Mouse (Mus musculus) MEL (cell line): ENCODE results near the gene Ablim2. TPM values are rescaled to one million over a fixed set of nuclear protein-coding genes. Genes with fewer than 3 reads are reported as not detected.

Experiments
- DNase-seq: peaks from one replicate; pipeline ENCODE4 v3.0.0; 2011; ENCODE audit warnings: low read depth, low spot score
- H3K27ac ChIP-seq: 2 replicates; pipeline ENCODE4 v1.5.1; 2012; ENCODE audit warnings: low read depth, mild to moderate bottlenecking, control low read depth, low read length, moderate library complexity; ENCODE audit not compliant: control insufficient read depth
- H3K27me3 ChIP-seq, 2 experiments: fragments of 150-350 bp in 1 of 2; sonication (generic) in 1 of 2; 2 replicates each; pipeline ENCODE4 v1.6.1; 2012; ENCODE audit warnings: low read length in 2 of 2, mild to moderate bottlenecking in 2 of 2, improper control_type of control experiment in 1 of 2, moderate library complexity in 1 of 2; ENCODE audit not compliant: insufficient read depth in 2 of 2, control insufficient read depth in 1 of 2
- H3K36me3 ChIP-seq, 2 experiments: 2 replicates each; pipeline ENCODE4 v1.6.1; 2012 to 2014; ENCODE audit warnings: low read length in 2 of 2, improper control_type of control experiment in 1 of 2, inconsistent platforms in 1 of 2, mild to moderate bottlenecking in 1 of 2; ENCODE audit not compliant: insufficient read depth in 2 of 2, control insufficient read depth in 1 of 2
- H3K4me1 ChIP-seq, 2 experiments: fragments of 150-350 bp in 1 of 2; sonication (generic) in 1 of 2; 2 replicates each; pipeline ENCODE4 v1.6.1; 2012; ENCODE audit warnings: low read length in 2 of 2, improper control_type of control experiment in 1 of 2, mild to moderate bottlenecking in 1 of 2; ENCODE audit not compliant: insufficient read depth in 2 of 2, control insufficient read depth in 1 of 2
- H3K4me3 ChIP-seq, 2 experiments: fragments of 150-350 bp in 1 of 2; sonication (generic) in 1 of 2; 2 replicates each; pipeline ENCODE4 v1.5.1; 2012; ENCODE audit warnings: low read depth in 2 of 2, low read length in 2 of 2, mild to moderate bottlenecking in 2 of 2, moderate library complexity in 2 of 2, control low read depth in 1 of 2, improper control_type of control experiment in 1 of 2; ENCODE audit not compliant: control insufficient read depth in 1 of 2, insufficient read depth in 1 of 2
- H3K79me2 ChIP-seq: 2 replicates; pipeline ENCODE4 v1.6.1; 2012; ENCODE audit warnings: mild to moderate bottlenecking, low read length, moderate library complexity; ENCODE audit not compliant: control insufficient read depth, poor library complexity, insufficient read depth
- H3K9ac ChIP-seq: 2 replicates; pipeline ENCODE4 v1.6.1; 2012; ENCODE audit warnings: low read depth, mild to moderate bottlenecking, control low read depth, low read length, moderate library complexity; ENCODE audit not compliant: control insufficient read depth, poor library complexity, severe bottlenecking
- H3K9me3 ChIP-seq: fragments of 150-350 bp; sonication (generic); replicated peaks from 2 replicates; pipeline ENCODE4 v1.6.1; 2012; ENCODE audit warnings: mild to moderate bottlenecking, low read length, improper control_type of control experiment, moderate library complexity; ENCODE audit not compliant: insufficient read depth
- BHLHE40 ChIP-seq: IDR thresholded peaks from 2 replicates; pipeline ENCODE4 v1.6.1; 2012; ENCODE audit warnings: low read depth, mild to moderate bottlenecking, inconsistent platforms, low read length, improper control_type of control experiment, borderline replicate concordance
- E2F4 ChIP-seq: IDR thresholded peaks from 2 replicates; pipeline ENCODE4 v1.6.1; 2011; ENCODE audit warnings: low read depth, low read length, improper control_type of control experiment, borderline replicate concordance
- ELF1 ChIP-seq: IDR thresholded peaks from 2 replicates; pipeline ENCODE4 v1.6.1; 2014; ENCODE audit warnings: low read depth, mild to moderate bottlenecking, inconsistent platforms, low read length, improper control_type of control experiment, moderate library complexity
- ETS1 ChIP-seq: IDR thresholded peaks from 2 replicates; pipeline ENCODE4 v1.6.1; 2012; ENCODE audit warnings: low read depth, mild to moderate bottlenecking, inconsistent platforms, low read length, improper control_type of control experiment, moderate library complexity
- GABPA ChIP-seq: IDR thresholded peaks from 2 replicates; pipeline ENCODE4 v1.6.1; 2012; ENCODE audit warnings: low read depth, mild to moderate bottlenecking, inconsistent platforms, low read length, improper control_type of control experiment, moderate library complexity
- HCFC1 ChIP-seq: IDR thresholded peaks from 2 replicates; pipeline ENCODE4 v1.6.1; 2012; ENCODE audit warnings: low read depth, mild to moderate bottlenecking, inconsistent platforms, low read length, improper control_type of control experiment, moderate library complexity
- MAFK ChIP-seq: IDR thresholded peaks from 2 replicates; pipeline ENCODE4 v1.6.1; 2011; ENCODE audit warnings: low read depth, mild to moderate bottlenecking, low read length, improper control_type of control experiment, borderline replicate concordance
- MAX ChIP-seq: IDR thresholded peaks from 2 replicates; pipeline ENCODE4 v1.6.1; 2011; ENCODE audit warnings: low read length, improper control_type of control experiment
- MEF2A ChIP-seq: IDR thresholded peaks from 2 replicates; pipeline ENCODE4 v1.6.1; 2014; ENCODE audit warnings: low read depth, mild to moderate bottlenecking, inconsistent platforms, low read length, improper control_type of control experiment; ENCODE audit not compliant: poor library complexity, insufficient replicate concordance, severe bottlenecking; ENCODE audit errors: extremely low read depth
- MXI1 ChIP-seq: IDR thresholded peaks from 2 replicates; pipeline ENCODE4 v1.6.1; 2011; ENCODE audit warnings: mild to moderate bottlenecking, low read depth, low read length, improper control_type of control experiment
- POLR2AphosphoS2 ChIP-seq: IDR thresholded peaks from 2 replicates; pipeline ENCODE4 v1.6.1; 2011; ENCODE audit warnings: low read length, improper control_type of control experiment
- RAD21 ChIP-seq: IDR thresholded peaks from 2 replicates; pipeline ENCODE4 v1.6.1; 2011; ENCODE audit warnings: mild to moderate bottlenecking, low read depth, low read length, improper control_type of control experiment
- RCOR1 ChIP-seq: IDR thresholded peaks from 2 replicates; pipeline ENCODE4 v1.6.1; 2012; ENCODE audit warnings: low read depth, mild to moderate bottlenecking, inconsistent platforms, low read length, improper control_type of control experiment
- SIN3A ChIP-seq: IDR thresholded peaks from 2 replicates; pipeline ENCODE4 v1.6.1; 2012; ENCODE audit warnings: low read length, improper control_type of control experiment, inconsistent platforms
- USF2 ChIP-seq, 2 experiments: IDR thresholded peaks; 2 replicates each; pipeline ENCODE4 v1.6.1; 2011 to 2012; ENCODE audit warnings: improper control_type of control experiment in 2 of 2, low read length in 2 of 2, borderline replicate concordance in 1 of 2, inconsistent platforms in 1 of 2, low read depth in 1 of 2, mild to moderate bottlenecking in 1 of 2; ENCODE audit not compliant: insufficient read depth in 1 of 2
- ZKSCAN1 ChIP-seq: IDR thresholded peaks from 2 replicates; pipeline ENCODE4 v1.6.1; 2012; ENCODE audit warnings: low read depth, mild to moderate bottlenecking, inconsistent platforms, low read length, improper control_type of control experiment, moderate library complexity
- ZMIZ1 ChIP-seq: IDR thresholded peaks from 2 replicates; pipeline ENCODE4 v1.6.1; 2012; ENCODE audit warnings: low read depth, mild to moderate bottlenecking, inconsistent platforms, low read length, improper control_type of control experiment, moderate library complexity
- ZNF384 ChIP-seq: IDR thresholded peaks from 2 replicates; pipeline ENCODE4 v1.6.1; 2012; ENCODE audit warnings: low read depth, mild to moderate bottlenecking, inconsistent platforms, low read length, improper control_type of control experiment
- polyA plus RNA-seq, 2 experiments: library from polyadenylated mRNA; stranded (reverse) in 1 of 2; unstranded in 1 of 2; fragments of >175 nt in 1 of 2; fragments of >200 nt in 1 of 2; gene quantifications; 2 replicates each; pipeline versions ENCODE4 v1.2.1 to v1.2.4; 2012; ENCODE audit warnings: low replicate concordance in 2 of 2, low read depth in 1 of 2; ENCODE audit not compliant: insufficient read length in 2 of 2, insufficient read depth in 1 of 2, missing spikeins in 1 of 2
- total RNA-seq: library from RNA; depleted of rRNA; stranded (reverse); fragments of 300-350 nt; gene quantifications from 2 replicates; pipeline ENCODE4 v1.2.3, GENCODE M21; 2012

Gene Ablim2
- total and polyA plus RNA-seq, 3 experiments = not detected

DNA sequence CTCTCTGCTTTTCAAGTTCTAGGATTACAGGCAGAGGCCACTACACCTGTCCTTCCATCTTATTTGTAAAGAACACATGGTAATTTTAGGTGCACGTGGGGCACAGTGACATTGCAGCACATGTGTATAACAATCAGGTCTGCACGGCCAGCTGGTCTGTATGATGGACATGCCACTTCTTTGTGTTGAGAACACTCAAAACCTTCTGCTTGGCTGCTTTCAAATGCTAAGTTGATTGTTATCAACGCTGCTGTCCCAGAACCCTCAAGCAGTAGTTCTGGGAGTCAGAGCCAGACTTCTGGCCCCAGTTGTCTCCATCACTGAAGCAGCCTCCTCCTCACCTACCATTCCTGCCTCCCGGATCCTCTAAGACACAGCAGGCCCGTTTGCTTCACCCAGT is 159.0 kb downstream of the Ablim2 start:
- TF ChIP-seq E2F4 (no peak), HCFC1 (no peak), ZNF384 (no peak), RCOR1 (no peak), ZKSCAN1 (no peak), MAX (no peak), SIN3A (no peak), BHLHE40 (no peak), GABPA (no peak), POLR2AphosphoS2 (no peak), RAD21 (no peak), ZMIZ1 (no peak), USF2 (IDR thresholded peaks at IDR 0.05; ENCODE audit: borderline replicate concordance in 1 of 2, insufficient read depth in 1 of 2, low read depth in 1 of 2, low read length in 2 of 2) (no peak), ELF1 (no peak), ETS1 (no peak), MEF2A (no peak)
- TF ChIP-seq, all 39 proteins: peak for 0
- no peaks in the 10 kb centered on the region for H3K36me3 ChIP-seq
- H3K4me1 ChIP-seq = no peaks in the 10 kb centered on the region
- no peak overlapping the region for H3K4me3 ChIP-seq
- DNase-seq = no peak
- H3K79me2 ChIP-seq = no peaks in the 10 kb centered on the region
- H3K27ac ChIP-seq = no peak overlapping the region
- H3K9ac ChIP-seq = no peak overlapping the region
- H3K27me3 ChIP-seq = no peaks in the 10 kb centered on the region
- H3K9me3 ChIP-seq = no peaks in the 10 kb centered on the region

DNA sequence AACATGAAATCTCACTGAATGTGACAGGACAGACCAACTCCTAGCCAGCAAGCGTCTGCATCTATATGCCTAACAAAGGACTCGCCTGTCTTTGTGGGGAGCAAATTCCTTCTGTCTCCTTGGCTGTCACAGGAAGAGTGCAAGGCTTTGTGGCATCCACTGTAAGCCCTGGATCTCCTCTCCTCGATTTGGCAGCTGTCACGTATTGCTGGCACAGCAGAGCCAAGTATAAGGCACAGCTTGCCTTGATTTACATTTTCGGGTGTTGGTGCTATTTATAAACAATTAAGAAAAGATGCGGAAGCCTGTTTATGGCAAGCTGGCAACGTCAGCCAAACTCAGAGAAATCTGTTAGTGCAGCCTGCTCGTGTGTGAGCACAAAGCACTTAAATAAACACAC is 160.7 kb downstream of the Ablim2 start:
- Histone ChIP-seq H3K27ac (no peak overlapping the region), H3K4me3 (no peak overlapping the region), H3K79me2 (no peaks in the 10 kb centered on the region), H3K9me3 (no peaks in the 10 kb centered on the region), H3K9ac (no peak overlapping the region), H3K27me3 (no peaks in the 10 kb centered on the region), H3K4me1 (no peaks in the 10 kb centered on the region), H3K36me3 (no peaks in the 10 kb centered on the region)
- DNase-seq = no peak
- TF ChIP-seq SIN3A = no peak
- TF ChIP-seq USF2 (IDR thresholded peaks at IDR 0.05; ENCODE audit: borderline replicate concordance in 1 of 2, insufficient read depth in 1 of 2, low read depth in 1 of 2, low read length in 2 of 2) = no peak
- no peak for TF ChIP-seq MXI1
- TF ChIP-seq E2F4 = no peak
- TF ChIP-seq HCFC1 = no peak
- no peak for TF ChIP-seq ELF1
- no peak for TF ChIP-seq GABPA
- TF ChIP-seq MAFK = no peak
